Mouse (Mus musculus): ENCODE data around the gene Ppox. TPM values are rescaled to one million over a fixed set of nuclear protein-coding genes. Genes with fewer than 3 reads are reported as not detected.

The Ppox gene
- polyA plus RNA-seq, 1 experiment from 2014 or later: 50.6 TPM

DNA sequence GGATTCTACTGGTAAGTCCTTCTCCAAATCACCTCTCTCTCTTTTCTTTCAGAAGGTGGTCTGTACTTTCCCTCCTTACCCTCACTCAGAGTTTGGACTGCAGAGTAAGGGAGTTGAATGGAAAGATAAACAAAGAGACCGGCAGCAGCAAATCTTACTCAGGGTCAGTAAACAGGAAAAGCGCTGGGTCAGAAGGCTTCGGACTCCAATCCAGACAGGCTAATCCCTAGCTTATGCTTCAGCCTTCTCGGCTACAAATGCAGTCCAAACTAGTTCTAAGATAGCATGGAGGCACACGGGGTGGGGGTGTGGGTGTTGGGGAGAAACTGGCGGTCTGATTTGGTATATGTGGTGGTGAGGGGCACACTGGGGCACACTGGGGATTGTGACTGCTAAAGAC lies 43.5 kb downstream of the Ppox start:
- H3K27me3 ChIP-seq: no peaks in the 10 kb centered on the region
- H3K27ac ChIP-seq: no peak overlapping the region
- H3K4me2 ChIP-seq: no peak overlapping the region
- no peak overlapping the region for H3K4me3 ChIP-seq
- 66% methylated on average over 6 of the region's 6 CpGs for WGBS
- peaks cover 82% of the 10 kb centered on the region for H3K36me3 ChIP-seq
- H3K9ac ChIP-seq: no peak overlapping the region
- H3K4me1 ChIP-seq: no peaks in the 10 kb centered on the region
- no peaks in the 10 kb centered on the region for H3K9me3 ChIP-seq
- no peak for ATAC-seq (ENCODE audit: borderline replicate concordance, extremely low read depth, low FRiP score, low TSS enrichment)

DNA sequence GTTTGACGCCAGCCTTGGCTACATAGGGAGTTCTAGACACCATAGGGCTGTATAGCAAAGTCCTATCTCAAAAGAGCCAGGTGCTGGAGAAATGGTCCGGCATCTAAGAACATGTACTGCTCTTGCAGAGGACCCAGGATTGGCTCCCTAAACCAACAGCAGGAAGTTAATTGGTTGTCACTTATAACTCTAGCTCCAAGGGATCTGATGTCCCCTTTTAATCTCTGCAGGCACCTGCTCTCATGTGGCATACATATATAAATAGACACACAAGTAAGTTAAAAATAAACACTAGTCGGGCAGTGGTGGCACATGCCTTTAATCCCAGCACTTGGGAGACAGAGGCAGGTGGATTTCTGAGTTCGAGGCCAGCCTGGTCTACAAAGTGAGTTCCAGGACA lies 45.2 kb downstream of the Ppox start:
- Histone ChIP-seq H3K9me3 (no peaks in the 10 kb centered on the region), H3K36me3 (peaks cover 68% of the 10 kb centered on the region), H3K4me1 (no peaks in the 10 kb centered on the region), H3K4me3 (no peak overlapping the region), H3K9ac (no peak overlapping the region), H3K4me2 (no peak overlapping the region), H3K27ac (no peak overlapping the region), H3K27me3 (no peaks in the 10 kb centered on the region)
- WGBS: 77% methylated on average over 4 of the region's 4 CpGs
- ATAC-seq (ENCODE audit: borderline replicate concordance, extremely low read depth, low FRiP score, low TSS enrichment): no peak

DNA sequence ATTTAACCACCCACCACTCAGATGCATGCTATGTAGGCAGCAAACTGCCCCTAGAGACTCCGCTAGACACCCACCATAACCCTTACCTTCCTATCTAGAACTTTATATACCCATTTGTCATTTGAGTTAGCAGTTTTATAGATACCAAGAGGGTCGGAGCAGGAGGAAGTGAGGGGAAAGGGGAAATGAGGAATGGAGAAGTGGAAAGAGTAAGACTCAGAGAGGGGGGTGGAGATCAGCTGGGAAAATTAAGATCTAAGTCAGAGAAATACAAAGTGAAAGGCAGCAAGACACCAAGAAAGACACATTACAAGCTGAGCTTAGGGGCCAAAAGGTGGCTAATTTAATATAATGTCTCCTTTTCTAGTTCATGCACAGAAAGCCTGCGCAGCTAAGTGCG lies 46.4 kb downstream of the Ppox start:
- Histone ChIP-seq H3K36me3 (peaks cover 57% of the 10 kb centered on the region), H3K27me3 (no peaks in the 10 kb centered on the region), H3K4me2 (no peak overlapping the region), H3K4me1 (no peaks in the 10 kb centered on the region), H3K27ac (no peak overlapping the region), H3K9me3 (no peaks in the 10 kb centered on the region), H3K9ac (no peak overlapping the region), H3K4me3 (no peak overlapping the region)
- WGBS: 84% methylated on average over 4 of the region's 4 CpGs
- no peak for ATAC-seq (ENCODE audit: borderline replicate concordance, extremely low read depth, low FRiP score, low TSS enrichment)

DNA sequence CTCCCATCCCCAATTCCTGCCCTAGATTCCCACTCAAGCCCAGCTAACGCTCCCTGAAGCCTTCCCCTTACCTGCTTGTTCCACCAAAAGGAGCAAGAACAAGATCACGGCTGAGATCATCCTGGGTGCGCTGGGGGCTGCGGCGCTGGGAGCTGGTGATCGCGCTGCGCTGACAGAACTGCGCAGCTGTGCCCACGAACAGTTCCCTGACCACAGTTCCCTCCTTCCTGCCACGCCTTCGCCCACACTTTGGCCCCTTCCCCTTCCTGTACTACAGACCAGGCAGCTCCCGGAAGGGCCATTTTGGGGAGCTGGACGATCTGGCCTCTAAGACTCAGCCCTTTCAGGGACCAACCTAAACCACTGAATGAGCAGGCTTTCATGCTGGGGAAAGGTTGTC lies 46.9 kb downstream of the Ppox start, which contains the start of gene Fcer1g:
Gene Fcer1g, minus strand, starts transcription at position 240 of the 400 bp plus-strand sequence.
- Histone ChIP-seq H3K4me1 (no peaks in the 10 kb centered on the region), H3K4me2 (no peak within 1 kb of the TSS), H3K27ac (peak within 1 kb of the TSS; percentile 1; the same call in 1 of the 2 replicates), H3K36me3 (peaks cover 54% of the 10 kb centered on the region), H3K4me3 (no peak within 1 kb of the TSS), H3K9me3 (no peaks in the 10 kb centered on the region), H3K9ac (no peak within 1 kb of the TSS), H3K27me3 (no peaks in the 10 kb centered on the region)
- ATAC-seq (ENCODE audit: borderline replicate concordance, extremely low read depth, low FRiP score, low TSS enrichment): no peak
- WGBS: 80% methylated on average over 14 of the region's 14 CpGs

DNA sequence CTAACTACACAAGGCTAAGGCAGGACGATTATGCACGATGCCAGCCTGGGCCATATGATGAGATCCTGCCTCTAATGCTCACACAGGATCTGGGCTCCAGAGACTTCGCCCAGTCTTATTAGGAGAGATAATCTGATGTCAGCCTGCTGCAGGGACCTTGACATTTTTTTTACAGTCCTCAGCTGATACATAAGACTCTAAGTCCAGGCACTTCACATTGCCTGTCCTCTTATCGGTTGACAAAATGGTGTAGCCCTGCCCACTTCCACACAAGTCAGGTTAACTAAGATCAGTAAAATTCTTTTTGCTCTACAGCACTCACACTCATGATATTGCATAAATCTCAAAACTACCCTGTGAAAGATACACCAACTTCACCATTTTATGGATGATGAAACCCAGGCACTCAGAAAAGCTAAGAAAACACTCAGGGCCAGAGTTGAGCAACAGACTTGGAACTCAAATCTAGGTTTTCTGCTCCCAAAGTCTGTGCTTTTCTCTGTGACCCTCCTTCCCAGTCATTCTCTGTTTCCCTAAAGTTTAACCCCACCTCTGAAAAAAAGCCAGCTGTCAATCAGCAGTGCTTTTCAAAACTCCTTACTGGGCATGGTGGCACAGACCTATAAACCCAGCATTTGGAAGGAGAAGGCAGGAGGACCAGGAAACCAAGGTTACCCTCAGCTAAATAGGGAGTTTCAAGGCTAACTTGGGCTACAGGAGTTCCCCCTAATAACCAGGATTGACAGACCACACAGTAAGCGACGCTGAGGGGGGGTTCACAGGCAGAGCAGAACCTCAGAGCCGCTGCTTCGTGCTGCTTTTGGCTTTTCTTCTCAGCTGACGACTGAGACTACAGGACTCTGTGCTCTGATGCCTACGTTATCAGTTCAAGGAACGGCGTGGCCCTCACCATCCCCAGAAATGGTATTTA lies 47.9 kb downstream of the Ppox start:
- Histone ChIP-seq H3K27ac (peak overlapping the region; percentile 1; the same call in 1 of the 2 replicates), H3K9me3 (no peaks in the 10 kb centered on the region), H3K4me3 (no peak overlapping the region), H3K9ac (no peak overlapping the region), H3K4me1 (no peaks in the 10 kb centered on the region), H3K27me3 (no peaks in the 10 kb centered on the region), H3K36me3 (peaks cover 44% of the 10 kb centered on the region), H3K4me2 (no peak overlapping the region)
- WGBS: 75% methylated on average over 12 of the region's 12 CpGs
- ATAC-seq (ENCODE audit: borderline replicate concordance, extremely low read depth, low FRiP score, low TSS enrichment): no peak

DNA sequence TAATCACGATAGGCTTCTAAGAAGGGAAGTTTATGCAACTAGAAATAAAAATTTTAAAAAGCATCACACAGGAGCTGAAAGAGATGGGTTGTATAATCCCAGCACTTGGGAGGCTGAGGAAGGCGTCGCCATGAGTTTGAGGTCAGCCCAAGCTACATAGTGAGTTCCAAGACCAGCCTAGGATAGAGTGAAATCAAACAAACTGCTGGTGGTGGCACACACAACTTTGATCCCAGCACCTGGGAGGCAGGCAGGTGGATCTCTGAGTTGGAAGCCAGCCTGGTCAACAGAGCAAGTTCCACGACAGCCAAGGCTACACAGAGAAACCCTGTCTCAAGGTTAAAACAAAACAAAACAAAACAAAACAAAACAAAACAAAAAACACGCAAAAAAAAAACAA lies 48.6 kb downstream of the Ppox start:
- Histone ChIP-seq H3K4me3 (no peak overlapping the region), H3K4me2 (no peak overlapping the region), H3K9me3 (no peaks in the 10 kb centered on the region), H3K27ac (no peak overlapping the region), H3K36me3 (peaks cover 37% of the 10 kb centered on the region), H3K9ac (no peak overlapping the region), H3K27me3 (no peaks in the 10 kb centered on the region), H3K4me1 (no peaks in the 10 kb centered on the region)
- no peak for ATAC-seq (ENCODE audit: borderline replicate concordance, extremely low read depth, low FRiP score, low TSS enrichment)
- 71% methylated on average over 5 of the region's 5 CpGs for WGBS

DNA sequence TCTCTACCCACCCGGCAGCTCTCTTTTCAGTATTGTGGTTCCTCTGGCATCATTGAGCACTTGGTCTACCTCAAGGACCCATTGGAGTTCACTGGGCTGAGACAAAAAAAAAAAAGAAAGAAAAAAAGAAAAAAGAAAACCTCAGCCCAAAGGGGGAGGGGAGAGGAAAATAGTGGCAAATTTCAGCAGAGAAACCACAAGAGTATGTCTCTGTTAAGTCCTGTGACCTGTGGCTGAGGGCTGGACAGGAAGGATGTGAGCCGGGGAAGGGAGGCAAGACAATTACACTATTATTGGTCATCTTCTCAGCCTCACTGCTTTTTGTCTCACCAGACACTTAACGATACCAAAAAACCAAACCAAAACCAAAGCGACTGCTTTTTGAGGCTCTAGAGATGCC lies 49.1 kb downstream of the Ppox start:
- no peak overlapping the region for H3K9ac ChIP-seq
- WGBS: 75% methylated on average over 4 of the region's 4 CpGs
- no peak overlapping the region for H3K4me3 ChIP-seq
- H3K27ac ChIP-seq: no peak overlapping the region
- no peaks in the 10 kb centered on the region for H3K4me1 ChIP-seq
- ATAC-seq (ENCODE audit: borderline replicate concordance, extremely low read depth, low FRiP score, low TSS enrichment): no peak
- H3K9me3 ChIP-seq: no peaks in the 10 kb centered on the region
- peaks cover 32% of the 10 kb centered on the region for H3K36me3 ChIP-seq
- H3K27me3 ChIP-seq: no peaks in the 10 kb centered on the region
- no peak overlapping the region for H3K4me2 ChIP-seq

DNA sequence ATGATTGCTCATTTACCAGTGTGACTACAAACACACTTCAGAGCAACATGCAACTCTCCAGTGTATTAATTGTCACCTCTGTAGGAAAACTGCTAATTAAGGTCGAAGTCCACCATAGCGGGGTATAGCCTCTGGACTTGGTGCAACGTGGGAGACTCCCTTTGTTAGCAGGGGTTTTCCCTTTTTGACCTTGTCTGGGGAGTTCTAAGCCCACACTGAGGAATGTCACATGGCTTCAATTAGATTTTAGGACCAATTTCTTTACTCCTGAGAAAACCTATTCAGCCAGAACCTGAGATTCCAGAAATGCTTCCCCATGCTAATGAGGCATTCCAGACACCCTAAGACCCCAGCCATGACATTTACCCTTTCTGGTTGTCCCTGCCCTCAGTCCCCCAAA lies 50.8 kb downstream of the Ppox start:
- Histone ChIP-seq H3K9ac (no peak overlapping the region), H3K4me2 (no peak overlapping the region), H3K27ac (no peak overlapping the region), H3K9me3 (no peaks in the 10 kb centered on the region), H3K4me1 (no peaks in the 10 kb centered on the region), H3K4me3 (no peak overlapping the region), H3K27me3 (no peaks in the 10 kb centered on the region), H3K36me3 (peaks cover 15% of the 10 kb centered on the region)
- no peak for ATAC-seq (ENCODE audit: borderline replicate concordance, extremely low read depth, low FRiP score, low TSS enrichment)
- WGBS: 80% methylated on average over 3 of the region's 3 CpGs

DNA sequence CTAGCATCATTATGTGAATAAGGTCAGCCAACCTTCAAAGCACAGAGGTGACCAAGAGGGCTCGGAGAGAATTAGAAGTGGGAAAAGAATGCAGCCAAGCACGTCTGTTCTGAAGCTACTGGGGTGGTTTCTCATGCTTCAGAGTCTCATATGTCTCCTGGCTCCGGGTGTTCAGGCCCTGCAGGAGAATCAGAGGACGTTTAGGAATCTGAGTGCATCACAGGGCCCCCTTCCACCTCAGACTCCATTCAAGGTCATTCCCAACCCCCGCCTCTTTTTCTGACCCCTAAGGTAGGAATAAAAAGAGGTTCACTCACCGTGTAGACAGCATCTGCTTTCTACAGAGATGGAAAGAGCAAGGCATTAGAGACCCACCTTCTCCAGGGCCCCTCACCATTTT lies 51.2 kb downstream of the Ppox start:
- Histone ChIP-seq H3K27me3 (no peaks in the 10 kb centered on the region), H3K36me3 (peaks cover 11% of the 10 kb centered on the region), H3K9ac (no peak overlapping the region), H3K27ac (no peak overlapping the region), H3K4me3 (no peak overlapping the region), H3K4me2 (no peak overlapping the region), H3K9me3 (no peaks in the 10 kb centered on the region), H3K4me1 (no peaks in the 10 kb centered on the region)
- no peak for ATAC-seq (ENCODE audit: borderline replicate concordance, extremely low read depth, low FRiP score, low TSS enrichment)
- 44% methylated on average over 6 of the region's 6 CpGs for WGBS

DNA sequence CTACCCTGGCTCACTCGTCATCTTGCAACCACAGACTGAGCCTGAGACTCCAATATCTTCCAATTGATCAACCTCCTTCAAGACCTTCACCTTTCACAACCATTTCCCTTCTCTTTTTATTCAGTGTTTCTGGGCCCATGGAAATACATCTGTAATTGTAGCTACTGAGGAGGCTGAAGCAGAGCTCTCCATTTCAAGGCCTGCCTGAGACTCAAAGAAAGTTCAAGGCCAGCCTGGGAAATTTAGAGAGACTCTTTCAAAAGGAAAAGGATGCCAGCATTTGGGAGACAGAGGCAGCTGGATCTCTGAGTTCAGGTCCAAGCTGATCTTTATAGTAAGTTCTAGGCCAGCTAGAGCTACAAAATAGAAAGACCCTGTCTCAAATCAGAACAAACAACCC lies 53.1 kb downstream of the Ppox start:
- H3K4me1 ChIP-seq: peaks cover 4% of the 10 kb centered on the region; the same call in 1 of the 2 replicates
- H3K9me3 ChIP-seq: no peaks in the 10 kb centered on the region
- 86% methylated on average over 1 of the region's 1 CpGs for WGBS
- H3K36me3 ChIP-seq: no peaks in the 10 kb centered on the region
- H3K4me3 ChIP-seq: no peak overlapping the region
- ATAC-seq (ENCODE audit: borderline replicate concordance, extremely low read depth, low FRiP score, low TSS enrichment): no peak
- no peaks in the 10 kb centered on the region for H3K27me3 ChIP-seq
- H3K27ac ChIP-seq: no peak overlapping the region
- no peak overlapping the region for H3K9ac ChIP-seq
- no peak overlapping the region for H3K4me2 ChIP-seq

DNA sequence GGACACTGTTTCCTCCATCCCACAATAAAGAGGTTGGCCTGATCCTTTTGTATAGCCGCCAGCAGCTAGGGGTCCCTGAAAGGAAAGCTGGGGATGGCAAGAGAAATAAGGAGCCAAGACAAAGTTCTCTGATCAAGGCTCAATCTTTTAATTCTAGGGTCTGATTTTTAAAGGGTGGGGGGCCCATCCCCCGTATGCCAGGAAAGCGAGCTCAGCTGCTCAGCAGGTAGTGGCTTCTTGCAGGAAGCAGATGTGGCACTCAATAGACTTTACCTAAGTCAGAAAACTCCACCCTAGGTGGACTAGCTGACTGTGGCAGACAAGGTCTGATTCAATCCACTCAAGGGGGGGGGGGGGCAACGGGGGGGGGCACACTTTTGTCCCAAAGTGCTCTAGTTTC lies 54.2 kb downstream of the Ppox start:
- H3K27ac ChIP-seq: no peak overlapping the region
- WGBS: 63% methylated on average over 4 of the region's 4 CpGs
- no peak for ATAC-seq (ENCODE audit: borderline replicate concordance, extremely low read depth, low FRiP score, low TSS enrichment)
- no peak overlapping the region for H3K4me3 ChIP-seq
- H3K9me3 ChIP-seq: no peaks in the 10 kb centered on the region
- H3K4me1 ChIP-seq: peaks cover 7% of the 10 kb centered on the region
- no peak overlapping the region for H3K9ac ChIP-seq
- no peak overlapping the region for H3K4me2 ChIP-seq
- no peaks in the 10 kb centered on the region for H3K27me3 ChIP-seq
- H3K36me3 ChIP-seq: no peaks in the 10 kb centered on the region
